In genomic region chr2:167235338-167236018, GRCm38 (mm10) we compare ENCODE assay signal across 14 mouse cellular contexts. TPM values are rescaled to one million over a fixed set of nuclear protein-coding genes. Genes with fewer than 3 reads are reported as not detected.
DNase-seq lines count a peak whose midpoint lies in the region; ATAC-seq and TF ChIP-seq lines count a peak whose summit lies in the region.
"Had no signal": no experiment of that assay in that cellular context is flagged by ENCODE, and none has a peak within 500 bp of the region (broad histone marks: within the 10 kb centered on the region; RNA-seq: fewer than 3 reads in every experiment).

No protein-coding gene starts in this region.

- no peak for TF ChIP-seq CTCF in C2C12 (IDR thresholded peaks at IDR 0.05; ENCODE audit: control insufficient read depth, insufficient read depth, insufficient read length)

- H3ac ChIP-seq in C2C12 (ENCODE audit: control insufficient read depth, insufficient read length, low read depth): peak overlapping the region; percentile 29

- H3K79me3 ChIP-seq in C2C12 (ENCODE audit: low read depth): peaks cover 1% of the 10 kb centered on the region

- no peak overlapping the region for H3K4me3 ChIP-seq in C2C12 (ENCODE audit: insufficient read depth, poor library complexity, severe bottlenecking)
- H3K4me3 ChIP-seq: forebrain, embryonic 10.5 days; hindbrain, embryonic 15.5 days had no signal

- H3K36me3 ChIP-seq in C2C12 (ENCODE audit: control insufficient read depth, insufficient read depth): no peaks in the 10 kb centered on the region
- H3K36me3 ChIP-seq: forebrain, embryonic 10.5 days; hindbrain, embryonic 15.5 days had no signal

- no peaks in the 10 kb centered on the region for H3K27me3 ChIP-seq in C2C12 (ENCODE audit: control insufficient read depth, insufficient read depth, insufficient read length)

- intact Hi-C loops in heart, postnatal 25 days (cut with DNase I): no loop called here

- ATAC-seq in monocyte, adult 5-6 weeks (replicated peaks; ENCODE audit: insufficient number of reproducible peaks, low FRiP score, low TSS enrichment, poor library complexity, severe bottlenecking): no peak

- DNase-seq in gastrocnemius, postnatal 25 days: peak; percentile 36
- no peak for DNase-seq in gastrocnemius, postnatal 4 days (ENCODE audit: low spot score in 2 of 2)
- peak; percentile 81 for DNase-seq in heart, adult 8-10 months (ENCODE audit: low spot score)
- peak; percentile 84 for DNase-seq in heart, postnatal 25 days (ENCODE audit: low spot score)
- no peak for DNase-seq in thymus, postnatal 0 days (ENCODE audit: low spot score)
- no peak for DNase-seq in spleen, postnatal 4 days (ENCODE audit: low spot score in 2 of 2)
- DNase-seq: adrenal gland, postnatal 36 days; cerebellum, adult 11 months; layer of hippocampus, adult 9-11 months; thymus, postnatal 14 days had no signal

- peaks cover 8% of the 10 kb centered on the region for H3K79me2 ChIP-seq in C2C12 (ENCODE audit: control insufficient read depth, insufficient read depth)

TF ChIP-seq in C2C12, 6 proteins besides CTCF, POLR2A, EP300 and RAD21:
- TF ChIP-seq MYOG (IDR thresholded peaks at IDR 0.05; ENCODE audit: control insufficient read depth, extremely low read depth, insufficient read length) (no peak), CEBPB (IDR thresholded peaks at IDR 0.05; ENCODE audit: low read depth) (no peak), FOSL1 (IDR thresholded peaks at IDR 0.05; ENCODE audit: insufficient read depth, low read length, poor library complexity, severe bottlenecking) (no peak), MYOD1 (IDR thresholded peaks at IDR 0.05; ENCODE audit: control insufficient read depth, insufficient read length, low read depth) (no peak), USF1 (IDR thresholded peaks at IDR 0.05; ENCODE audit: low read depth) (no peak), MAX (IDR thresholded peaks at IDR 0.05) (no peak)

RNA-seq across cellular contexts. Expression of gene Ptgis, which starts 4.9 kb away (rescaled TPM):
- total RNA-seq in gastrocnemius, postnatal 25 days (2021): 1 to 10 TPM; 4.2 to 5.5 TPM
- 10 to 100 TPM; 26.8 to 27.1 TPM for total RNA-seq in gastrocnemius, postnatal 4 days (2021)
- polyA plus RNA-seq in C2C12 (2012; fragmentation: generic; extraction: Trizol): 78.8 TPM
- 10 to 100 TPM; 14.5 to 23.5 (median 16.9) TPM for total RNA-seq in heart, adult 8-10 months (2022)
- total RNA-seq in heart, postnatal 25 days (2021): 10 to 100 TPM; 18.8 to 24.6 TPM
- polyA plus RNA-seq in thymus, postnatal 0 days (2015; fragmentation: Nextera tagmentation; extraction: Ambion mirVana): 1.7 and 2.2 TPM in 2 replicates
- total RNA-seq in monocyte, adult 5-6 weeks (2017): not detected in 3 replicates

RNA-seq across cellular contexts. Expression of gene Kcnb1, which starts 45.5 kb away (rescaled TPM):
- total RNA-seq in gastrocnemius, postnatal 25 days (2021): 10 to 100 TPM; 22.1 to 27.4 TPM
- 10 to 100 TPM; 38.0 to 42.7 TPM for total RNA-seq in gastrocnemius, postnatal 4 days (2021)
- polyA plus RNA-seq in C2C12 (2012; fragmentation: generic; extraction: Trizol): not detected
- 10 to 100 TPM; 33.9 to 43.8 (median 38.8) TPM for total RNA-seq in heart, adult 8-10 months (2022)
- total RNA-seq in heart, postnatal 25 days (2021): 10 to 100 TPM; 40.9 to 47.9 TPM
- polyA plus RNA-seq in thymus, postnatal 0 days (2015; fragmentation: Nextera tagmentation; extraction: Ambion mirVana): 0.36 and 0.55 TPM in 2 replicates
- 0.49 to 2.1 TPM (median 0.57 TPM) in 3 replicates for total RNA-seq in monocyte, adult 5-6 weeks (2017)

Comparison
In these comparisons a context has a peak if more than half of its experiments do, and no peak if none do; other contexts are left out.
1. DNase-seq: peak in gastrocnemius, postnatal 25 days (single experiment), heart, adult 8-10 months (single experiment) and heart, postnatal 25 days (single experiment); none in gastrocnemius, postnatal 4 days (0 of 2), thymus, postnatal 0 days (single experiment) and spleen, postnatal 4 days (0 of 2).